Mouse (Mus musculus): ENCODE measurements around the gene Snhg11. TPM values are rescaled to one million over a fixed set of nuclear protein-coding genes. Genes with fewer than 3 reads are reported as not detected.
A peak's percentile ranks its signal among the peaks of the same experiment; 100 is the strongest.

The Snhg11 gene
- 1.1 and 2.7 TPM in 2 replicates for polyA plus RNA-seq (2012; rRNA removed)

DNA sequence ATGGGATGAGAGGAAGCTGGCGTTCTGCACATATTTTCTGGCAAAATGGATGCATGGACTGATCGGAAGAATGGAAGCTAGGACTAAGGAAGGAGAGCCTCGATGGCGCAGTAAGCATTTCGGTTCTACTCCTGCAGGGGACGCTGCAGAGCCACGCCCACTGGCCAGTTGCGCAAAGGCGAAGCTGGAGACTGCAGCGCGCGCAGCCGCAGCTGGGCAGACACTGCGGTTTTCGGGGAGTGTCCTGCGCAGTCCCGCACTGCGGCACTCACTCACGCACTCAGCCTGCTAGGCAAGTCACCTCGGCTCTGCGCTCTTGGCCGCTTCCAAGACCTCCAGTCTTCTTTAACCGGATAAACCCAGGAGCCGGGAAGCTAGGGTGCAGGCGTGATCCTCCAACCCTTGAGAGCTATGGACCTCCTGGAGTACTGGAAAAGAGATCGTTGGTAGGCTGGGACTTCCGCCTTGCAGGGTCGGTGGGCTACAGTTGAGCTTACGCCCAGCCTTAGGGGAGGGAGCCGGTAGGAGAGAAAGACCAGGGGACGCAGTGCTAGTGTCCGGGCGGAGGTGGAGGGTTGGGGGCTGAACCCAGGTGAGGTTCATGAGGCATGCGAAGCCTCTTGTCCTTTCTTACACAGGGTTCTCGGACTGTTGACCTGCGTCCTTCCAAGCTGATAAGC lies at the start of gene Snhg11:
Snhg11 (plus strand) TSS at position 196 of the 680 bp plus-strand sequence.
- 5% methylated on average over 36 of the region's 36 CpGs for WGBS

DNA sequence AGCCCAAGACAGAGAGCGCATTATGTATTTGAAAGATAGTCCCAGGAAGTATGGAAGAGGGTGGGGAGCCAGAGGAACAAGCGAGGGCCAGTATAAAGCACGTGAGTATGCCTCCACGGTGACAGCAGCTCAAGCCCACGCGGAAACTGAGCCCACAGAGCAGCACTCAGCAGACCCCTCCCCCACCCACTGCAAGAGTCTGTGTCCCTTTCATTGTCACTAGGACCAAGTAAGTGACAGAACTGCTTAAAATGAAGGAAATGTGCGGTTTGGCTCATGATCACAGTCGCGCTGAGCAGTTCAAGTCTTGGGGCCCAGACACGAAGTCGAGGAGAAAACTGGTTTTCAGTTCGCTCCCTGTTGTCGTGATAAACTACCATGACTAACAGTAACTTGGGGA lies 41.1 kb upstream of the Snhg11 start:
- DNase-seq (ENCODE audit: low read depth, low spot score), result no peak
- WGBS, result 86% methylated on average over 13 of the region's 13 CpGs

More for the DNA sequence above, at the start of gene Snhg11:
- DNase-seq (ENCODE audit: low read depth, low spot score), result no peak

DNA sequence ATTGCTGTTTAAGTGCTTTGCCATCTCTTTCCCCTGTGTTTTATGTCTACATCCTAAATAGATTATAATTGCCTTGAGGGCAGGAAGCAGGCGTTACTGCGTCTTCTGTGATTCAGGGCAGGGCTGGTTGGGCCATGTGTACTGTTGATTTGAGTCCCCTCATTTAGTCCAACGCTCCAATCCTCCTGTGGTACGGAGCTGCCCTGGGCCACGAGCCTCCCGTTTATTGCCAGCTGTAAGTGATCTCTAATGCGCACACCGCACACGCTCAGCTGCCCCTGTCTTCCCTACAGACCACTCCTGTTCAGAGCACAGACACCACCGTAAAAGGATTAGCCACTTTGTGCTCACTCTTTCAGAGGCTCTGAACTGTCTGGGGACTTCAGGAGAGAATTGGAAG lies 37.7 kb upstream of the Snhg11 start:
- WGBS, result 43% methylated on average over 10 of the region's 10 CpGs
- DNase-seq (ENCODE audit: low read depth, low spot score), result no peak

DNA sequence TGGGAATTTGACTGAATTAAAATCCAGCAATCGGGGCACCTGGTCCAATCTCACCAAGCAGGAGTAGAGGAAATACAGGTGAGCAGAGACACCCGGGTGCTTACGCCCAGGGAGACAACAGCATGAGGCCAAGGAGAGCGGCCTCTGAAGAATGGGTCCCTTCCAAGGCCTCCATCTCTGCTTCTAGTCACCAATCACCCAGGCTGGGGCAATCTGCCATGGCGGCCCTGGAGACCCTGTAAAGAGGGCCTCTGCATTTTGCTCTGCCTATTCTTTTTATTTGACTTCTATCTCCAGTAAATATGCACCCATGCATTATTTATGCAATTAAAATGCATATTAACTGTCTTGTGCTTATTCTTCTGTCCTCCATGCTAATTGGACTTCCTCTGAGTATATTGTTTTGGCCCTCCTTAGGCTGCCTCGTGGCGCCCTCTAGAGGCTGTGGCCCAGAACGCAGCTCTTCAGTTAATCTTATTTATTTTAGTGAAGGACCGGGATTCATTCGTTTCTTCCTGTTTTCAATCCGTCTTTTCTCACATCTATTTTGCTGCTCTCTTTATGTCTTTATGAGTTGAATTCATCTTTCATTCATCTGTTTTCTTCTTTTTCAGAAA lies 35.4 kb upstream of the Snhg11 start:
- 35% methylated on average over 11 of the region's 11 CpGs for WGBS

DNA sequence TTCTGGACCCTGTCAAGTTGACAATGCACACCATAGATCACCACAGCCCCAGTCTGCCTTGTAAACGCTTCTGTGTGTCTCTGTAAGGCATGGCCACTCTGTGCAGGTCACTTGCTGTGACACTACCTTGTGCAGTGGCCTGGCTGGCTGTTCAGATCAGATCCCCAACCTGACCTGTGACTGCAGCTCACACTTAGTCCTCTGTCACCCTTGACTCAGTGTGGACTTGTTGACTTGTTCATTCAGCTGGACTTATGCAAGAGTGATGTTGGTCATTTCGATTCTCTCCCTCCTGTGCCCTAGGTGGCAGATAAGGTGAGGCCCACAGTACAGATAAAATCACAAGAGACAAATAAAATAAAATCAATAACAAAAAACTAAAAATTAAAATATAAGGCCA lies 34.1 kb upstream of the Snhg11 start:
- no peak for DNase-seq (ENCODE audit: low read depth, low spot score)
- 58% methylated on average over 2 of the region's 2 CpGs for WGBS

More for the DNA sequence above, 35.4 kb upstream of the Snhg11 start:
- DNase-seq (ENCODE audit: low read depth, low spot score), result no peak

DNA sequence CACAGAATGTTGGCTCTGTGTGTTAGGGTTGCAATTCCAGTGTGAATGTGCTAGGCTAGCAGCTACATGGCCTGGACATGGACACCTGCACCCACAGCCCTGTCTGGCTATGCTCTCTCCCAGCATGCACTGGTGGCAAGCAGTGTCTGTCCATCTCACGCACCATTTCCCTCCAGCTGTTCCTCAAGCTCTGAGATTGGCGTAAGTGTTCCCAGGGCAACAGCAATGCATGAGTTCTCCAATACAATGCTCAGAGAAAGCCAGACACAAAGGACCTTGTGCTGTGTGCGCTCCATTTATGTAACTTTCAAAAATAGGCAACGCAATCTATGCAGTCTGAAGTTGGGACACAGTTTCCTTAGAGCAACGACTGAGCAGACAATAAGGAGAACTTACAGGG lies 31.9 kb upstream of the Snhg11 start:
- WGBS, result 82% methylated on average over 5 of the region's 5 CpGs
- no peak for DNase-seq (ENCODE audit: low read depth, low spot score)

DNA sequence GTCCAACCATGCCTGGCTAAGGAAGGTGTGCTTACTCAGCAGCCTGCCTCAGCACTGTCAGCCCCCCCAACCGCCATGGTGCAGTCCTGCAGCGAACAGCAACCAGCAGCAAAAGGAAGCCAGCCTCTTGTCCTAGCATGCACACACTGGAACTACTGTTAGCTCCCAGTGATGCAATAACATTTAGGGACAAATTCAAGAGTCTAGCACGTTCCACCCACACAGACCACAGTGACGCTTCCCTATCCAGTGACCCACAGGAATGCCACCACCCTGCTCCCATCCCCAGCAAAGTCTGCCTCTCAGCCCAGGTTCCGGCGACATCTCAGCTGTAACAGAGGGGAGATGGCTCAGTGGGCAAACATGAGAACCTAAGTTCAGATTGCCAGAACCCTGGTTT lies 29.0 kb upstream of the Snhg11 start:
- DNase-seq (ENCODE audit: low read depth, low spot score), result no peak
- 59% methylated on average over 6 of the region's 6 CpGs for WGBS

DNA sequence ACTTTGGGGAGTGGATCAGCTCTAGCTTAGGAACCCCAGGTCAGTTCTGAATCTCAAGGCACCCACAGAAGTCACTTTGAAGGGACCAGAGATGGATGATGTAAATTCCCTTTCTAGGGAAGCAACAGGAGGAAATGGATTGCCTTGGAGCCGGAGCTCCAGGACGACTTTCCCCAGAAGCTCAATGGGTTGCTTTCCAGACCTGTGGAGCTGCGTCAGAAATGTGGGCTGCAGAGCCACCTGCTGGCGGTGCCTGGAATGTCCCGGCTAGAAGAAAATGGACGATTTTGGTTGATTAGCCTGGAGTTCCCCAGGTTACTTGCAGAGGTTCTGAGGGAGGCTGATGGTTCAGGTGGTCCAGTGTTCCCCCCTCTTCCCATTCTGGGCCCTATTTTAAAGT lies 27.6 kb upstream of the Snhg11 start:
- 1% methylated on average over 6 of the region's 6 CpGs for WGBS
- DNase-seq (ENCODE audit: low read depth, low spot score), result no peak

DNA sequence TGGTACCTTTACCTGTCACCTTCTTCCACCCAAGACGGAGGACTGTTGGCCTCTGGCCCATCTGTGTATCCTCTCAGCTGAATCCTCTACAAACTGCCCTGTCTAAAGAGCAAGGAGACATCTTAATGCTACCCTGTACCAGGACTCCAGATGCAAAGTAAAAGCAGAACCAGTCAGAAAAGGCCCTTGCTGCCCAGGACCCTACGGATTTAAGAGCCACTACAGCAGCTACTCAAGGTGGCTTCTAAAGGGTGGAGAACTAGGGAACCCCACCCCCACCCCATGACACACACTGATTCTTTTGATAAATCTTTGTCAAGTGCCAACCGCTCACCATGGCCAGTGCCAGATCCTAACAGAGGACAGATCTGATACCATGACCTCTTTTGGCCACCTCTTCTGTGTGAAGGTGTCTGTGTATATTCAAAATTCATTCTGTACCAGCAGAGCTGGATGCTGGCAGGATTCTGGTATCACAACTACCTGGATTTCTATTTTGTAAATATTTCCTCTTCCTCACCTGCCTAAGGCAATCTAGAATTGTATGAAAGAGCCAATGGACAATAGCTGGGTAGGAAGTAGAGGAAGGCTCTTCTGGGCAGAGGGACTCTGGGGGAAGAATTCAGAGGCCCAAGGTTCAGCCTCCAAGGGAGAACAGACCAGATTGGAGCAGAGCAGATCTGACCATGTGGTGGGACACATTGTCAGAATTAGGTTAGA lies 22.5 kb upstream of the Snhg11 start:
- 67% methylated on average over 3 of the region's 3 CpGs for WGBS
- DNase-seq (ENCODE audit: low read depth, low spot score), result no peak

DNA sequence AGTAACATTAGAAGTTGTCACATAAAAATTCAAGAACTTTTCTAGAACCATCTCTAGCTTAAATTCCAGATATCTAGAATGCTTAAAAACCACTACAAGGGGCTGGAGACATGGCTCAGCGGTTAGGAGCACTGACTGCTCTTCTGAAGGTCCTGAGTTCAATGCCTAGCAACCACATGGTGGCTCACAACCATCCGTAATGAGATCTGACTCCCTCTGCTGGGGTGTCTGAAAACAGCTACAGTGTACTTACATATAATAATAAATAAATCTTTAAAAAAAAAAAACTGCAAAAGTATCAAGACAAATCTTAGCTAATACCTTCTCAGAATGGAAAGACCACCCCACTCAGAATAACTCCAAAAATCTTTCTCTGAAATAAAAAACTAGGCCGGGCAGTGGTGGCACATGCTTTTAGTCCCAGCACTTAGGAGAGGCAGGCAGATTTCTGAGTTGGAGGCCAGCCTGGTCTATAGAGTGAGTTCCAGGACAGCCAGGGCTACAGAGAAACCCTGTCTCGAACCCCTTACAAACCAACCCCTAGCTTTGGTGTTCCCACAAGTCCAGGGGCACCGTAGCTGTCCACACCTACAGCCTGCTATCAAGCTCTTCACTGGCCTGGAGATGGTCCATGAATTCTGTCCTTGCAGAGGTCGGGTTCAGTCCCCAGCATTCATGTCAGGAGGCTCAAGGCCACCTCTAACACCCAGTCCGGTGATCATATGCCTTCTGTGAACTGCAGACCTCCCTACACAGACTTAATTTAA lies 20.9 kb upstream of the Snhg11 start:
- no peak for DNase-seq (ENCODE audit: low read depth, low spot score)
- WGBS, result 76% methylated on average over 7 of the region's 7 CpGs

DNA sequence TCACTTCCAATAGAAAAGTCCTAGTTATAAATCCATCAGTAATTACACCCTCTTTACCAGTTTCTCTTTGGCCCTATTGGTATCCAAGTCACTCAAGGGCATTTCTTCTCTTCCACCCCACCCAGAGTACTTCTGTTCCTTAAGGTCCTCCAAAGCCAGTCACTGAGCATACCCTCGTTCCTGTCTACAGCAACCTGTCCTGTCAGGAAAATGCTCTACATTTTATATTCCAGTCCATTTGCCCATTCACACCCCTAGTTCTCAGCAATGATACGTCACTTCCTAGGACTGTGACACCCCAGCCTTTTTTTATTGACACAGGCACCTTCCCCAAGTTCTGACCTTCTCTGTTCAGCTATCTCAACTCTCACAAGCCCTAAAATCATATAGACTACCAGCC lies 20.2 kb upstream of the Snhg11 start:
- WGBS, result 89% methylated on average over 2 of the region's 2 CpGs
- DNase-seq (ENCODE audit: low read depth, low spot score), result no peak

DNA sequence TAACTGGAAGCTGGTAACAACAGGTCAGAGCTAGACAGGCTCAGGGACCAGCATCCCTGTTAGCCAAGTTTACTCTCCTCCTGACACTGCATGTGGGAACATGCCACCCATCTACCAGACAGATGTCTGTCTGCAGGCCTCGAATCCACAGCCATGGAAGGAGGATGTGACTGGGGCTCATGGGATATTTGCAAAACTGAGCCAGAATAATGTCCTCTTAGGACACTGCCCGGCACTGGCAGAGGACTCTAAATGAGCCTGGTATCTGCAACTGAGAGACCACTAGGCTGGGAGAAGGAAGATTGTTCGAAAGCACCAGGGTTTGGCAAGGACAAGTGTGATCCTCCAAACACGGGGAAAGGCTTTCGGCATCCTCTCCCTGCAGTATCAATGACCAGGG lies 19.3 kb upstream of the Snhg11 start:
- DNase-seq (ENCODE audit: low read depth, low spot score), result no peak
- WGBS, result 84% methylated on average over 5 of the region's 5 CpGs

DNA sequence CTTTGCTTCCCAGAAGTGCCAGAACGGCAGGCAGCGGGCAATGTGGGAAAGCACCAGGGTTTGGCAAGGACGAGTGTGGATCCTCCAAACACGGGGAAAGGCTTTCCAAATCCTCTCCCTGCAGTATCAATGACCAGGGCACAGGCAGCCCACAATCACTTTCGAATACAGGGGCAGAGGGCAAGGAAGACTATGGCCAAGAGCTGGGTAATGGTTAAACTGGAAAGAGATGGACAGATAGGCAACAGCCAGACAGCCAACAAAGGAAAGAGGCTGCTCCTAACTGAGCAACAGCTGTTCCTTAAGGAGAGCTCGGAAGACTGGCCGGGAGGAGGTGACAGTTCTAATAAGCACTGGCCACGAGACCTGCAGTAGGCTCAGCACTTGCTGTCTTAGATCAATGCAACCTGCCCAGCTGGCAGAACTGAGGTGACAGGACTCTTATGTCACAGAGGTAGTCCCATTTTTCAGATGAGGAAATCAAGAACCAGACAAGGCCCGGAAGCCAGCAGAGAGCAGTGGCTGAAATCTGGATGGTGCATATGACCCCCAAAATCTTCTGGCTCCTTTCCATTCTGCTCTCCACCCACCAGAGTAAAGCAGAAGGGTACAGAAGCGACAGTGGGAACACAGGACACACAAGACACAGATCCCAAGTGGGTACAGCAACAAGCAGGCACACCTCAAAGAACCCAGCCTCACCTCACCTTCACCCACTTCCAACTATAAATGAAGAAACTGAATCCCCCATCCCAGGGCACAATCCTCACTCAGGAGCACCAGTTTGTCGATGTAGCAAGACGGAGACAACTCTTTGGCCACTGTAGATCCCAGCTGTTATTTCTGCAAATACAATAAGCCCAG lies 15.4 kb upstream of the Snhg11 start:
- no peak for DNase-seq (ENCODE audit: low read depth, low spot score)
- 30% methylated on average over 12 of the region's 12 CpGs for WGBS

DNA sequence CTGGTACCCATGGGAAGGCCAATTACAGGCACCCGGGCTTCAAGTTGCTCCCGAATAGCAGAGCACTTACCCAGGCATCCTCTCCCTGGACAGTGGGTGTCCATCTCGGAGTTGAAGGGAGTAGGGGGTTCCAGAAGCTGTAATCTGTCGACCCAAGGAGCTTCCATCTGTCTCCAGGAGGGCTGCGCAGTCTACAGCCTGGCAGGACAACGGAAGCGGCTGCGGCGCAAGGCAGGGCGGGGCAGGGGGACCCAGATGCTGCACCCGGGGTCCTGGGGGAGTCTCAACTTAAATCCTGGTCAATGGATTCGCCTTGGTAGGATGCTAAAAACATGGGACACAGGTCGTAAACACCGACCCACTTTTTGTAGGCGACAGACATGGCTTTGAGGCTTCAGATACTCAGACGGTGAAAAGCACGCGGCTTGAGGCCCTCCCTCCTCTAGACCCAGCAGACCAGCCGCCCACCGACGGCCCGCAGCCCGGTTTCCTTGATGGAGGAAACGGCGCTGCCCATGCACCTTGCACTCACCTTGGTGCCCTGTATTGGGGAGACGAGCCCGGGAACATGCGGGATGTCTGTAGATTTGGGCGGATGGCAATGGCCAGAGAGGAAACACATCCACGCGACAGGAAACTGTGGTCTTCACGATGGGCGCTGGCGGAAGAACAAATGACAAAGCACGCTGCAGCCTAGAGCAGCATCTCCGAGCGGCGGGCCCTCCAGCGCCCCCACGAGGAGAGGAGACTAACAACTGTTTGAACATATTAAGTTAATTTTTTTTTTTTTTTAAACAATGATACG lies 14.4 kb upstream of the Snhg11 start:
- DNase-seq (ENCODE audit: low read depth, low spot score), result peak; percentile 52
- under 1% methylated on average over 41 of the region's 41 CpGs for WGBS

DNA sequence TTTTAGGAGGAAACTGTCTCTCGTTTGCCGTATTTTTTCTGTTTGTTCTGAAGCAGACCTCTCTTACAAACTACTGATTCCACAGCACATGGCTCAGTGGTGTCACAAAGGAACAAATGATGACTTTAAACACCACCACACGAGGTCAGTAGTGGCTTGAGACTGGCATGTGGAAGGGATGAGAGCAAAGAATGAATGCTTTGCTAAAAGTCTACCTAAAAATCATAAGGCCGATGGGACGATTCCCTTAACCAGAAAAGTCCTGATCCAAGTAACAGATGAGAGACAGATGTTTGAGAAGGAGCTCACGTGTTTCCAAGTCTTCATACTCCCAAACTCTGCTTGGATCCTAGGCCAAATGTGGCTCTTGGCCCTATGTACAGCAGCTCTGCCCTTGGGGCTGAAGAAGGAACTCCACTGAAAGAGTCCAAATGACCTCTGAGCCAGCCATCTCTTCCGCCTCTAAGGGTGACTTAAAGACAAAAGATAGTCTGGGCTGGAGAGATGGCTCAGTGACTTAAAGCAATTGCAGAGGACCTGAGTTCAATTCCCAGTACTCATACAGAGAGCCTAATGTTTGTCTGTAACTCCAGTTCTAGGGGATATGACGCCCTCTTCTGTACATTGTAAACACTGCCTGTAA lies 13.6 kb upstream of the Snhg11 start:
- DNase-seq (ENCODE audit: low read depth, low spot score), result no peak
- WGBS, result 32% methylated on average over 8 of the region's 8 CpGs

DNA sequence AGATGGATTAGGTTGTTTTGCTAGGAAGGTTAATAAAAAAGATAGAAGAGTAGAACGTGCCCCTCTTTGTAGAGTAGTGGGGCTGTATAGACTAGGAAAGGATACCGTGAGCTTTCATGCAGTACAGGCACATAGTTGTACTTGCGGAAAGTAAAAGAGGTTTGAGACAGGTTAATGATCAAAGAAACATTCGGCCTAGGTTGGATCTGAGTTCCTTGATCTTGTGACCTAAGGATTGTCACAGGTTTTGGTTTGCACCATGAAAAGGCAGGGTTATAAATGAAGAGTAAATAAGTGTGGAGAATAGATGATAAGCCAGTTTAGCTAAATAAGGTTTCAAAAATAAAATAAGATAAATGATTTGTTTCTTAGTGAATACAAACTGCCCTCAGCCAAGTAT lies 11.3 kb upstream of the Snhg11 start:
- DNase-seq (ENCODE audit: low read depth, low spot score), result no peak
- 56% methylated on average over 4 of the region's 4 CpGs for WGBS

DNA sequence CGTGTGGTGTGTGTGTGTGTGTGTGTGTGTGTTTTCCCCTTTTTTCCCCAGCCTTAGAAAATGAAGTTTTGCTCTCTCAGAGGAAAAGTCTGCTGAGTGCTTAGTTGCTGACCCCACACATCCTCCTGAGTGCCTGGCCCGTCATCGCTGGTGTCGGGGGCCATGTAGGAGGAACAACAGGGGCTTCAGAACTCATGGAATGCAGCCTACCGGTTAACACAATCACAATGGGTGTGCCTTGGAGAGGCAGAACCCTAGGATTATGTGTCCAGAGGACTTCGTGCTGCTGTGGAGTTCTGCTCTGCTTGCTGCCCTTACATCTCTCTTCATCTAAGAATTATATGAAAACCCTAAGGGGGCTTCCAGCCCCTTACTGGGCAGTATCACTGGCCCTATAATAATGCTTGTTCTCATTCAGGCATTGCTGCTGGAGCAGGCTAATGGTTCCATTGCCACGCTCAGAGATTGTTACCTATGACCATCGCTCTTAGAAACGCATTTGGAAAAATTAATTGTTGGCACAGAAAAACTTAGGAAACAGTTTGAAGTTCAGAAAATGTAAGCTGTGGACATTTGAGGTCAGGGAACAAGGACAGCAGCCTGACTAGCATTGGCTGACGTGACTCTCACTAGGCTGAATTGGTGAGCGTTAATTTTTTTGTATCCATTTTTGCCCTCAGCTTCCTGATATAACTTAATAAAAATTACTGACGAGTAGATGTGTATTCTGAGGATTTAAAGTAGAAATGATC lies 10.2 kb upstream of the Snhg11 start:
- DNase-seq (ENCODE audit: low read depth, low spot score), result no peak
- 79% methylated on average over 12 of the region's 12 CpGs for WGBS

Measured in large intestine, adult 2 months (tissue).